Mouse (Mus musculus) stomach, embryonic 16.5 days (tissue): ENCODE results near the gene Adprhl1. TPM values are rescaled to one million over a fixed set of nuclear protein-coding genes. Genes with fewer than 3 reads are reported as not detected.

Experiments
- ATAC-seq: fragments of 200-750 bp; cut with Nextera tagmentation; 2 replicates; pipeline ENCODE4 v1.8.0; 2017; ENCODE audit warnings: moderate number of reproducible peaks, moderate TSS enrichment; ENCODE audit not compliant: insufficient read depth, low FRiP score
- H3K27ac ChIP-seq: fragments of 300-500 bp; sonication (generic); 2 replicates; pipeline ENCODE4 v1.5.1; 2014; ENCODE audit warnings: low read length
- H3K27me3 ChIP-seq: fragments of 300-500 bp; sonication (generic); 2 replicates; pipeline ENCODE4 v1.6.1; 2014; ENCODE audit warnings: low read length, control low read depth, mixed read lengths; ENCODE audit not compliant: control insufficient read depth, insufficient read depth
- H3K36me3 ChIP-seq: fragments of 300-500 bp; sonication (generic); 2 replicates; pipeline ENCODE4 v1.6.1; 2014; ENCODE audit warnings: low read length; ENCODE audit not compliant: control insufficient read depth, insufficient read depth
- H3K4me1 ChIP-seq: fragments of 300-500 bp; sonication (generic); 2 replicates; pipeline ENCODE4 v1.6.1; 2014; ENCODE audit warnings: low read length, control low read depth, mixed read lengths; ENCODE audit not compliant: control insufficient read depth, insufficient read depth
- H3K4me2 ChIP-seq: fragments of 300-500 bp; sonication (generic); 2 replicates; pipeline ENCODE4 v1.6.1; 2014; ENCODE audit warnings: low read depth, low read length, mixed read lengths
- H3K4me3 ChIP-seq: fragments of 300-500 bp; sonication (generic); replicated peaks from 2 replicates; pipeline ENCODE4 v1.5.1; 2014; ENCODE audit warnings: mild to moderate bottlenecking, low read length
- H3K9ac ChIP-seq: fragments of 300-500 bp; sonication (generic); 2 replicates; pipeline ENCODE4 v1.6.1; 2014; ENCODE audit warnings: low read length
- H3K9me3 ChIP-seq: fragments of 300-500 bp; sonication (generic); replicated peaks from 2 replicates; pipeline ENCODE4 v1.6.1; 2016; ENCODE audit warnings: low read length, control low read depth; ENCODE audit not compliant: control insufficient read depth
- WGBS: fragments of 180-500 bp; shearing (Covaris S2); extraction: QIAGEN DNeasy Blood & Tissue Kit; methylation state at CpG from one replicate; pipeline ENCODE4 v1.1.7; 2014; 5-methylcytosine and 5-hydroxymethylcytosine counted together
- polyA plus RNA-seq: library from polyadenylated mRNA; unstranded; fragments of >200 nt; fragmentation: Nextera tagmentation; extraction: Ambion mirVana; gene quantifications from 2 replicates; pipeline ENCODE4 v1.2.1, GENCODE M21; 2015

Adprhl1 gene
- polyA plus RNA-seq, 1 experiment from 2014 or later, result 4.2 TPM

- no peak for ATAC-seq
- no peak overlapping the region for H3K4me2 ChIP-seq
- no peaks in the 10 kb centered on the region for H3K4me1 ChIP-seq
- 67% methylated on average over 7 of the region's 7 CpGs for WGBS
- H3K36me3 ChIP-seq, result no peaks in the 10 kb centered on the region
- no peak overlapping the region for H3K4me3 ChIP-seq
- H3K9ac ChIP-seq, result no peak overlapping the region
- H3K9me3 ChIP-seq, result no peaks in the 10 kb centered on the region
- H3K27ac ChIP-seq, result no peak overlapping the region
- H3K27me3 ChIP-seq, result no peaks in the 10 kb centered on the region
These were observed 13.3 kb downstream of the Adprhl1 start for GRCm38 (mm10) chr8:13240691-13241090.

DNA sequence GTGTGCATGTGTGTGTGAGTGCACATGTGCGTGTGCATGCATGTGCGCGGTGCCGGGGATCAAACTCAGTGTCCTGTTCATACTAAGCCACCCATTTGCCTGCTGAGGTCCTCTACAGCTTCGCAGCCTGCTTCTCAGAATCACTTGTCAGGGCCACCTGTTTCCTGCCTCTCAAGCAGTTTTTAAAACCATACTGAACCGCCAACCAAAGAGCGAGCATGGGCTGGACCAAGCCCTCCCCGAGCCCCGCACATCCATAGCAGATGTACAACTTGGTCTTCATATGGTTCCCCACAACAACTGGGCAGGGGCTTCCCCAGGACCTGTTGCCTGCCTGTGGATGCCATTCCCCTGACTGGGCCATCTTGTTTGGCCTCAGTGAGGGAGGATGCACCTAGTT is 13.9 kb downstream of the Adprhl1 start:
- no peak overlapping the region for H3K27ac ChIP-seq
- ATAC-seq, result no peak
- WGBS, result 88% methylated on average over 9 of the region's 9 CpGs

DNA sequence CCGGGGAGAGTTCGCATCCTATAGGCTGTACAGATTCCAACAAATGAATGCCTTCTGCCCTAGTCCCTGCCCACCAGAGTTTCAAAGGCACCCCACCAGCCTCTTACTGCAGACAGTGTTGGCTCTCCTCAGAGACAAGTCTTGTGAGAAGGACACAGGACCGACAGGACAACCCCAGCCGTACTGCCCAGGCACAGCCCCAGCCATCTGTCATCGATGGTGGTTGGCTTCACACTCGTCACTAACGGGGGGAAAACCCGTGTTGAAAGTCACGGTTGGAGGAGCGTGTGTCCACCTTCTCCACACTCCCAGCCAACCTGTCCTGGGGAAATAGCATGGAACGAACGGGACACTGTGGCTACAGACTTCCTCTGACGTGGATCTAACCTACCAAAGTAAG is 19.2 kb downstream of the Adprhl1 start:
- WGBS, result 84% methylated on average over 13 of the region's 13 CpGs
- no peak for ATAC-seq

More for the DNA sequence above, 13.9 kb downstream of the Adprhl1 start:
- H3K4me2 ChIP-seq, result no peak overlapping the region
- H3K27me3 ChIP-seq, result no peaks in the 10 kb centered on the region
- no peaks in the 10 kb centered on the region for H3K36me3 ChIP-seq
- H3K4me3 ChIP-seq, result no peak overlapping the region
- H3K9ac ChIP-seq, result no peak overlapping the region
- H3K9me3 ChIP-seq, result no peaks in the 10 kb centered on the region
- H3K4me1 ChIP-seq, result no peaks in the 10 kb centered on the region

GRCm38 (mm10) chr8:13230471-13230870 is 23.5 kb downstream of the Adprhl1 start:
- no peak for ATAC-seq
- Histone ChIP-seq H3K4me3 (no peak overlapping the region), H3K9me3 (no peaks in the 10 kb centered on the region), H3K36me3 (no peaks in the 10 kb centered on the region), H3K27ac (no peak overlapping the region), H3K4me2 (no peak overlapping the region), H3K4me1 (no peaks in the 10 kb centered on the region), H3K9ac (no peak overlapping the region), H3K27me3 (no peaks in the 10 kb centered on the region)
- WGBS, result 86% methylated on average over 4 of the region's 4 CpGs

More for the DNA sequence above, 19.2 kb downstream of the Adprhl1 start:
- Histone ChIP-seq H3K9ac (no peak overlapping the region), H3K9me3 (no peaks in the 10 kb centered on the region), H3K4me2 (no peak overlapping the region), H3K36me3 (no peaks in the 10 kb centered on the region), H3K4me1 (no peaks in the 10 kb centered on the region), H3K27me3 (no peaks in the 10 kb centered on the region), H3K27ac (no peak overlapping the region), H3K4me3 (no peak overlapping the region)

GRCm38 (mm10) chr8:13229802-13230201 is 24.2 kb downstream of the Adprhl1 start:
- H3K4me3 ChIP-seq, result no peak overlapping the region
- no peaks in the 10 kb centered on the region for H3K4me1 ChIP-seq
- H3K9ac ChIP-seq, result no peak overlapping the region
- H3K27me3 ChIP-seq, result no peaks in the 10 kb centered on the region
- no peak for ATAC-seq
- no peak overlapping the region for H3K4me2 ChIP-seq
- 83% methylated on average over 12 of the region's 12 CpGs for WGBS
- H3K36me3 ChIP-seq, result no peaks in the 10 kb centered on the region
- no peak overlapping the region for H3K27ac ChIP-seq
- no peaks in the 10 kb centered on the region for H3K9me3 ChIP-seq

GRCm38 (mm10) chr8:13228923-13229610 is 24.9 kb downstream of the Adprhl1 start:
- Histone ChIP-seq H3K9ac (no peak overlapping the region), H3K27me3 (no peaks in the 10 kb centered on the region), H3K36me3 (no peaks in the 10 kb centered on the region), H3K27ac (no peak overlapping the region), H3K9me3 (no peaks in the 10 kb centered on the region), H3K4me1 (no peaks in the 10 kb centered on the region), H3K4me3 (no peak overlapping the region), H3K4me2 (no peak overlapping the region)
- WGBS, result 48% methylated on average over 9 of the region's 9 CpGs
- no peak for ATAC-seq

DNA sequence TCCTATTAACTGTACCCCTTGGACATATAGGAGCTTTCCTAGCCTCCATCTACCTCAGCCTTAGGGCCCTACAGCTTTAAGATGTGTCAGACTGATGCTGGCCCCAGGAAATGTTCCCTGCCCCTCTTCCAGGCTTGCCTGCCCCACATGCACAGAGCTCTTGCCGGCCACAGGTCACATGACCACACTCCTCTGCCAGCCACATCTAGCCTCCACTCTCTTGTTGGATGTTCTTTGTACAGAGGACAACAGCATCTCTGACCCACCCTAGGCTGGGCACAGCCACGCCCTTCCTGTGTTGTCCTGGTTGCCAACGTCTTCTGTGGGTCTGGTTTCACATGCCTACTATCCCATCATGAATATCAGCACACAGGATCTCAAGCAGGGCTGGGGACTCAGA is 26.8 kb downstream of the Adprhl1 start:
- H3K27me3 ChIP-seq, result no peaks in the 10 kb centered on the region
- no peaks in the 10 kb centered on the region for H3K36me3 ChIP-seq
- H3K4me2 ChIP-seq, result no peak overlapping the region
- no peak overlapping the region for H3K9ac ChIP-seq
- H3K27ac ChIP-seq, result no peak overlapping the region
- H3K4me3 ChIP-seq, result no peak overlapping the region
- no peaks in the 10 kb centered on the region for H3K9me3 ChIP-seq
- 54% methylated on average over 3 of the region's 3 CpGs for WGBS
- ATAC-seq, result no peak
- H3K4me1 ChIP-seq, result no peaks in the 10 kb centered on the region

DNA sequence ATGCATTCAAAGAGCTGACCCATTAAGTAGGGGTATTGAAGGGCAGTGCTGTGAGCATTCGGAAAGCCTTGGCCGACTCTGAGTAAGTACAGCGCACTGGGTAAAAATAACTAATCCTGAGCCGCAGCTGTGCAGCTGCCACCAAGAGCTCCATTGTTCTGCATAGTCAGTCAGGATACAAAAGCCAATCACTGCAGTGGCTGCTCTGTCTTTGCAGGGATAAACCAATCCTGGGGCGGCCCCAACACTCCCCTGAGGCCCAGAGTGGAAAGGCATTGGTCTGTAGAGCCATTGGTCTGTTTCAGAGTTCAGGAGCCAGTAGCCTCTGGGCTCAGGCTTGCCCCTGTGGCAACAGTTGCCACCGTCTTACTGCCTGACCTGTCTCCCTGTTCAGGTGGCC is 27.7 kb downstream of the Adprhl1 start:
- ATAC-seq, result no peak
- H3K4me1 ChIP-seq, result no peaks in the 10 kb centered on the region
- no peak overlapping the region for H3K9ac ChIP-seq
- no peaks in the 10 kb centered on the region for H3K9me3 ChIP-seq
- H3K4me3 ChIP-seq, result no peak overlapping the region
- H3K27me3 ChIP-seq, result no peaks in the 10 kb centered on the region
- no peak overlapping the region for H3K4me2 ChIP-seq
- no peaks in the 10 kb centered on the region for H3K36me3 ChIP-seq
- no peak overlapping the region for H3K27ac ChIP-seq
- 61% methylated on average over 6 of the region's 6 CpGs for WGBS

GRCm38 (mm10) chr8:13224426-13224825 is 29.5 kb downstream of the Adprhl1 start:
- Histone ChIP-seq H3K36me3 (no peaks in the 10 kb centered on the region), H3K9ac (no peak overlapping the region), H3K4me1 (no peaks in the 10 kb centered on the region), H3K27me3 (no peaks in the 10 kb centered on the region), H3K4me3 (no peak overlapping the region), H3K9me3 (no peaks in the 10 kb centered on the region), H3K27ac (no peak overlapping the region), H3K4me2 (no peak overlapping the region)
- WGBS, result 76% methylated on average over 9 of the region's 9 CpGs
- ATAC-seq, result no peak
